Mouse (Mus musculus) natural killer cell, adult 2 months (primary cell): ENCODE measurements at regions not wholly inside any gene's neighbourhood (a gene's known extent, or its start where the extent isn't known, plus 50 kb on each side); places are given as distances from the start of the nearest gene placed in this dataset.
"Not testable (repeated sequence)": the region's sequence is repeated elsewhere in the genome, so short reads cannot be mapped to it uniquely, and the experiment has no call there.

ENCODE experiments used
- DNase-seq, 2 experiments: peaks; one replicate each; pipeline ENCODE4 v3.0.0; 2022; ENCODE audit warnings: low spot score in 2 of 2

- DNase-seq = no peak
Observed at GRCm38 (mm10) chr5:132959901-132960300, 416.8 kb upstream of the Auts2 start.

- DNase-seq = no peak
Observed at GRCm38 (mm10) chr5:132956184-132956583, 413.0 kb upstream of the Auts2 start.

GRCm38 (mm10) chr5:132955051-132955450 is 411.9 kb upstream of the Auts2 start:
- DNase-seq = no peak

GRCm38 (mm10) chr5:132933439-132933980 is 390.4 kb upstream of the Auts2 start:
- no peak for DNase-seq

- DNase-seq = not testable (repeated sequence)
Observed at GRCm38 (mm10) chr5:132929955-132930354, 386.8 kb upstream of the Auts2 start.

- DNase-seq = no peak
Observed at GRCm38 (mm10) chr5:132923365-132923764, 380.2 kb upstream of the Auts2 start.

GRCm38 (mm10) chr5:132909056-132909455 is 365.9 kb upstream of the Auts2 start:
- DNase-seq = no peak

- DNase-seq = no peak
Observed at GRCm38 (mm10) chr5:132908220-132908619, 365.1 kb upstream of the Auts2 start.

GRCm38 (mm10) chr5:132892591-132892990 is 349.4 kb upstream of the Auts2 start:
- DNase-seq = no peak

GRCm38 (mm10) chr5:132884130-132884529 is 341.0 kb upstream of the Auts2 start:
- DNase-seq = no peak

- no peak for DNase-seq
Observed at GRCm38 (mm10) chr5:132882291-132882690, 339.1 kb upstream of the Auts2 start.

- no peak for DNase-seq
Observed at GRCm38 (mm10) chr5:132881170-132881569, 338.0 kb upstream of the Auts2 start.

GRCm38 (mm10) chr5:132876336-132876840 is 333.2 kb upstream of the Auts2 start:
- DNase-seq = no peak

- no peak for DNase-seq
Observed at GRCm38 (mm10) chr5:132858846-132859510, 315.8 kb upstream of the Auts2 start.

- DNase-seq = no peak
Observed at GRCm38 (mm10) chr5:132855619-132856510, 312.7 kb upstream of the Auts2 start.

- DNase-seq = no peak
Observed at GRCm38 (mm10) chr5:132850770-132851169, 307.6 kb upstream of the Auts2 start.

GRCm38 (mm10) chr5:132848086-132848485 is 304.9 kb upstream of the Auts2 start:
- no peak for DNase-seq

- no peak for DNase-seq
Observed at GRCm38 (mm10) chr5:132843284-132843683, 300.1 kb upstream of the Auts2 start.

- DNase-seq = no peak
Observed at GRCm38 (mm10) chr5:132841794-132842193, 298.6 kb upstream of the Auts2 start.

- no peak for DNase-seq
Observed at GRCm38 (mm10) chr5:132837420-132837819, 294.3 kb upstream of the Auts2 start.

- no peak for DNase-seq
Observed at GRCm38 (mm10) chr5:132828993-132829392, 285.8 kb upstream of the Auts2 start.

- no peak for DNase-seq
Observed at GRCm38 (mm10) chr5:132827555-132828333, 284.6 kb upstream of the Auts2 start.
